Mouse (Mus musculus) MEL (cell line): ENCODE measurements around the gene Gm3486.
"Not testable (repeated sequence)": the region's sequence is repeated elsewhere in the genome, so short reads cannot be mapped to it uniquely, and the experiment has no call there.

ENCODE experiments used
- CTCF ChIP-seq, 3 experiments: IDR thresholded peaks in 2 of 3; conservative IDR thresholded peaks in 1 of 3; 2 replicates each; pipeline ENCODE4 v1.5.1; 2011 to 2012; ENCODE audit warnings: low read length in 3 of 3, low read depth in 2 of 3, mild to moderate bottlenecking in 2 of 3, improper control_type of control experiment in 1 of 3, inconsistent platforms in 1 of 3, mixed read lengths in 1 of 3, moderate library complexity in 1 of 3; ENCODE audit not compliant: control insufficient read depth in 1 of 3, insufficient read depth in 1 of 3, poor library complexity in 1 of 3, severe bottlenecking in 1 of 3
- POLR2A ChIP-seq, 2 experiments: IDR thresholded peaks; 2 replicates each; pipeline ENCODE4 v1.6.1; 2011 to 2012; ENCODE audit warnings: low read length in 2 of 2, mild to moderate bottlenecking in 2 of 2, control low read depth in 1 of 2, improper control_type of control experiment in 1 of 2, low read depth in 1 of 2, moderate library complexity in 1 of 2; ENCODE audit not compliant: control insufficient read depth in 1 of 2, insufficient read depth in 1 of 2, poor library complexity in 1 of 2
- USF1 ChIP-seq: IDR thresholded peaks from 2 replicates; pipeline ENCODE4 v1.6.1; 2014; ENCODE audit warnings: low read depth, mild to moderate bottlenecking, inconsistent platforms, low read length, improper control_type of control experiment, moderate library complexity

GRCm38 (mm10) chr14:41489385-41489784, at the start of gene Gm3486:
- TF ChIP-seq POLR2A (IDR thresholded peaks at IDR 0.05; ENCODE audit: control insufficient read depth in 1 of 2, insufficient read depth in 1 of 2, low read depth in 1 of 2, low read length in 2 of 2, poor library complexity in 1 of 2); USF1; CTCF (IDR thresholded peaks at IDR 0.05 in 2 of 3, conservative IDR thresholded peaks at IDR 0.05 in 1 of 3; ENCODE audit: control insufficient read depth in 1 of 3, insufficient read depth in 1 of 3, low read depth in 2 of 3, low read length in 3 of 3, poor library complexity in 1 of 3, severe bottlenecking in 1 of 3): not testable (repeated sequence)
